Mouse (Mus musculus) kidney, postnatal 36 days (tissue): ENCODE measurements at regions not wholly inside any gene's neighbourhood (a gene's known extent, or its start where the extent isn't known, plus 50 kb on each side); places are given as distances from the start of the nearest gene placed in this dataset.
"Not testable (repeated sequence)": the region's sequence is repeated elsewhere in the genome, so short reads cannot be mapped to it uniquely, and the experiment has no call there.

Experiments used
- DNase-seq, 2 experiments: peaks; one replicate each; pipeline ENCODE4 v3.0.0; 2021 to 2022; ENCODE audit warnings: mixed read lengths in 2 of 2

DNA sequence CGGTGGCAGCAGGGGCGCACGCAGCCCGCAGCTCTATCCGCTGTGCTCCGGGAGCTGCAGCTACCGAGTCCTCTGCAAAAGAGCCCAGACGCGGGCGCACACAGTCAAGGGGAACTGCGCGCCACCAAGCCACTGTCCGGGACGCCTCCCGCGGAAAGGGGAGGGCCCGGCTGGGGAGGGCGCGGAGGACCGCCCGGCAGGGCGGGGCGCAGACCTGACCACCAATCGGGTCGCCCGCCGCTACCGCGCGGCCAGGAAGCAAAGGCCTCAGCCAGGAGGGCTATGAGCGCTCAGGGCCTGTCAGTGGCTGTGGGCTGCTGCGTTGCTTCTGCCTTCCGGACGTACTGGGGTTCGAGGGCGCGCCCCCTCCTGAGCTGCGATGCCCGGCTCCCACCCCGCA lies 1034.5 kb downstream of the Gm10330 start:
- DNase-seq: peak; percentile 2 to 6

DNA sequence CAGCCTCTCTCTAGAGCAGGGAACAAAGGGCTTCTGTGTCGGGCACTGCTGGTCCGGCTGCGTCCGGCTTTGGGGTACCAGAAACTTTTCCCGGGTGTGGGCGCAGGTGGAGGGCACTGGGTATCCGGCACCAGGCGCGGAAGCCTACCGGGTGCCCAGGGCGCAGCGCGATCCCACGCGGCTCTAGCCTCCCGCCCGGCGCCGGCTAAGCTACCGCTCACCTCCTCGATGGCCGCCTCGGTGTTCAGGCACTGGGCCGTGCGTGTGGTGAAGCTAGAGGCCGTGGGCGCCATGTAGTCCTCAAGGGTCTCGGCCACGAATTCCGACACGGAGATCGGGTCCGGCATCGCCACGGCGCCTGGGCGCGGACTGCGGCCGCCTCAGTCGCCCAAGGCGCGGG lies 1035.0 kb downstream of the Gm10330 start:
- DNase-seq: not testable (repeated sequence)
